Mouse (Mus musculus): ENCODE measurements around the gene Zfp882.
"Not testable (repeated sequence)": the region's sequence is repeated elsewhere in the genome, so short reads cannot be mapped to it uniquely, and the experiment has no call there.

Zfp882 gene

DNA sequence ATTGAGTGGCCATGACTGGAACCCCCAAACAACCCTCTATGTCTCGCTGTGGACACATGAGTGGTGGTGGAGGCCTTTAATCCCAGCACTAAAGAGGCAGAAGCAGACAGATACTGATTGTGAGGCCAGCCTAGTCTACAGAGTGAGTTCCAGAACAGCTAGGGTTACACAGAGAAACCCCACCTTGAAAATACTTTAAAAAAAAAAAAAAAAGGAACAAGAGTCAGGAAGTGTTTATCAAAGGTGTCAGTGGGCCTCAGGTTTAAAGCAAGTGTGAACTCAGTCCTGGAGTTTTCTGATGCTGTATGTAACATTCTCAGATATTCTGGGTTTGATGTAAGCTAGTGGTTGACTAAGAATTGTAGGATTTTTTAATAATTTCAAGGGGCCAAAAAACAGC lies 44.1 kb downstream of the Zfp882 start:
- DNase-seq (ENCODE audit: low spot score) = no peak

DNA sequence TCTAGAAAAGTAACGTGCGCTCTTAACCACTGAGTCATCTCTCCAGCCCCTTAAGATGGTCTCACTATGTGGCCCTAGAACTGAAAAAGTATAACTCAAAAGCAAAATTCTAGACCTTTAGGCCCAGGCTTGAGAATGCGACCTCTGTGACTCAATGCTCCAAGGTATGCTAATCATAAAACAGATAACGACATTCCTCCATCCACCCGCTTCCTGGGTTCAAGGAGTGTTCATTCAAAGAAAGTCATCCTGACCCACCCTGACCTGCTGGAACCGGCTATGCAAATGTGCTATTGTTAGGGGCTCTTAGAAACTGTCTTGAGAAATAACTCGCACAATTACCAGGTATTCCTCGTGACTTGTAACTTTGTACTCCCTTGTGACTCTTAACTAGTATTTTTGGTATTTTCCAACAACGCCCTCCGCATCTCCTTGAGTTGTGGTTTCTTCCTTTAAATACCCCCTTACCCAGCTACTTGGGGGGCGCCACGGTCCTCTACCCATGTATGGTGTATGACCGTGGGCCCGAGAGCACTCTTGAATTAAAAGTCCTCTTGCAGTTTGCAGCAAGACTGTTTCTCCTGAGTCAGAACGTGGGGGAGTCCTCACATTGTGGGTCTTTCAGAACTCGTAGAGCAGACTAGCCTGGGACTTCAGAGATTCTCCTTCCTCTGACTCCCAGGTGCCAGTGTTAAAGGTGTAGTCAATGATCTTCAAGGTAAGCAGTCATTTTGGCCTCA lies 44.7 kb downstream of the Zfp882 start:
- DNase-seq (ENCODE audit: low spot score) = not testable (repeated sequence)

DNA sequence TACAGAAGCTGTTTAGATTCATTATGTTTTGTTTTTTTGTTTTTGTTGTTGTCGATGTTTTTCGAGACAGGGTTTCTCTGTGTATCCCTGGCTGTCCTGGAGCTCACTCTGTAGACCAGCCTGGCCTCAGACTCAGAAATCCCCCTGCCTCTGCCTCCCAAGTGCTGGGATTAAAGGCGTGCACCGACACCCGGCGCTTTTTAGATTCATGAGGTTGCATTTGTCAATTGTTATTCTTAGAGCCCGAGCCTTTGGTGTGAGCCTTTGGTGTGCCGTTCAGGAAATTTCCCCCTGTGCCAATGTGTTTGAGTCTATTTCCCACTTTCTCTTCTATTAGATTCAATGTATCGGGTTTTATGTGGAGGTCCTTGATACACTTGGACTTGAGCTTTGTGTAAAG lies 46.3 kb downstream of the Zfp882 start:
- DNase-seq (ENCODE audit: low spot score) = no peak

DNA sequence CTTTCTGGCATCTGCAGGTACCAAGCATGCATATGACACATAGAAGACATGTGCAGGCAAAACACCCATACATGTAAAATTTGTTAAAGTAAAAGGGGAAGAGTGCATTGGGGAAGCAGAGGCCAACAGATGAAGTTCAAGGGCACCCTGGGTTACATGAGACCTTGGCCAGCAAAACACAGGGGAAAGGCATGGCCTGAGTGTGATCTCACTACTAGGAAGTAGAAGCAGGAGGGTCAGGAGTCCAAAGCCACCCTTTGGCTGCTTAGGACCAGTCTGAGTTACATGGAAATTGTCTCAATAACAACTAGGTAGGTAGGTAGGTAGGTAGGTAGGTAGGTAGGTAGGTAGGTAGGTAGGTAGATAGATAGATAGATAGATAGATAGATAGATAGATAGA lies 52.1 kb downstream of the Zfp882 start:
- no peak for DNase-seq (ENCODE audit: low spot score)

DNA sequence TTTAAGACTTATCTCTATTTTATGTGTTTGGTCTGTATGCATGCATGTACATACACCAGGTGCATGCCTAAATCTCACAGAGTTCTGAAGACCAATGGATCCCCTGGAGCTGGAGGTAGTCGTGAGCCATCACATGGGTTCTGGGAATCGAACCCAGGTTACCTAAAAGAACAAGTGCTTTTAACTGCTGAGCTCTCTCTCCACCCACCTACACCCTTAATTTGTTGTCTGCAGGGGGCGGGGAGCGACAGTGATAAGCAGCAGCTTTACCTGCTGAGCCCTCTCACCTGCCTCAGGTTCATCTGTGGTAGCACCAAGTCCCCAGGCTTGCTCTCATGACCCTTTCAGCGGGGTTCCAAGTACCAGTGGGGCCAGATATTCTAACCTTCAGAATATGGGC lies 53.4 kb downstream of the Zfp882 start:
- DNase-seq (ENCODE audit: low spot score) = no peak

DNA sequence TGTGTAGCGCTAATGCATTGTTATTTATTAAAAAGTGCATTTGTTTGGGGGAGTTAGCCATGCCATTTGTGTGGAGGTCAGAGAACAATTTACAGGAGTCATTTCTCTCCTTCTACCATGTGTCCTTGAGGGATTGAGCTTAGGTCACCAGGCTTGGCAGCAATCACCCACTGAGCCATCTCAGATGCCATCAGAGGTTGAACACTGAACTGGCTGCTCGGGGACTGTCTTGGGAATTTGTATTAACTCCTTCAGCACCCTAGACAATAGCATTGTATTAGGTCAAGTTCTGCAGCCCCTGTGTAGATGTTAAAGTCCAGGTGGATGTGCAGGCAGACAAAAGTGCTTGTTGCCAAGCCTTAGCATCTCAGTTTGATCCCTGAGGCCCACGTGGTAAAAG lies 55.6 kb downstream of the Zfp882 start:
- DNase-seq (ENCODE audit: low spot score) = no peak

DNA sequence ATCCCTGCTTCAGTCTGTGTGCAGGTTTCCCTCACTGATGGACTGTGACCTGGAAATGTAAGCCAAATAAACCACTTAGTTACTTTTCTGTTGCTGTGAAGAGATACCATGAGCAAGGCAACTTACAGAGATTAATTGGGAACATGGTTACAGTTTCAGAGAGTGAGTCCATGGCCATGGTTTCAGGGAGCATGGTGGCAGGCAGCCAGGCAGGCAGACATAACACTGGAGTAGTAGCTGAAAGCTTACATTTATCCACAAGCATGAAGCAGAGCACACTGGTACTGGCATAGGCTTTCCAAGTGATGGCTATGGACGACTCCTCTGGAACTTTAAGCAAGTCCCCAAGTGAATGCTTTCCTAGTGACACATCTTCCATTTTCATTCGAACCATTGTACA lies 56.8 kb downstream of the Zfp882 start:
- DNase-seq (ENCODE audit: low spot score) = no peak
